Mouse (Mus musculus) midbrain, embryonic 10.5 days (tissue): Measurements from ENCODE around the gene Orai3. TPM values are rescaled to one million over a fixed set of nuclear protein-coding genes. Genes with fewer than 3 reads are reported as not detected.
A peak's percentile ranks its signal among the peaks of the same experiment; 100 is the strongest.
"Not testable (repeated sequence)": the region's sequence is repeated elsewhere in the genome, so short reads cannot be mapped to it uniquely, and the experiment has no call there.

ENCODE experiments used
- DNase-seq: peaks from one replicate; pipeline ENCODE4 v3.0.0-alpha.2; 2017; ENCODE audit warnings: low spot score
- H3K27ac ChIP-seq: fragments of 300-500 bp; sonication (generic); replicated peaks from 2 replicates; pipeline ENCODE4 v1.5.1; 2016; ENCODE audit warnings: mild to moderate bottlenecking
- H3K27me3 ChIP-seq: fragments of 300-500 bp; sonication (generic); 2 replicates; pipeline ENCODE4 v1.6.1; 2016; ENCODE audit warnings: low read depth, mild to moderate bottlenecking; ENCODE audit not compliant: poor library complexity, severe bottlenecking
- H3K36me3 ChIP-seq: fragments of 300-500 bp; sonication (generic); 2 replicates; pipeline ENCODE4 v1.6.1; 2016; ENCODE audit warnings: mild to moderate bottlenecking, moderate library complexity
- H3K4me1 ChIP-seq: fragments of 300-500 bp; sonication (generic); 2 replicates; pipeline ENCODE4 v1.6.1; 2016
- H3K4me3 ChIP-seq: fragments of 300-500 bp; sonication (generic); 2 replicates; pipeline ENCODE4 v1.5.1; 2016; ENCODE audit warnings: mild to moderate bottlenecking, moderate library complexity
- H3K9me3 ChIP-seq: fragments of 300-500 bp; sonication (generic); replicated peaks from 2 replicates; pipeline ENCODE4 v1.6.1; 2016; ENCODE audit warnings: mild to moderate bottlenecking
- WGBS: fragments of 180-500 bp; shearing (Covaris S2); methylation state at CpG from one replicate; pipeline ENCODE4 v1.1.7; 2016; 5-methylcytosine and 5-hydroxymethylcytosine counted together
- polyA plus RNA-seq: library from polyadenylated mRNA; unstranded; fragments of >200 nt; fragmentation: Nextera tagmentation; extraction: Ambion mirVana; gene quantifications from 2 replicates; pipeline ENCODE4 v1.2.1, GENCODE M21; 2016

The Orai3 gene
- polyA plus RNA-seq, 1 experiment from 2014 or later = 10.1 TPM

DNA sequence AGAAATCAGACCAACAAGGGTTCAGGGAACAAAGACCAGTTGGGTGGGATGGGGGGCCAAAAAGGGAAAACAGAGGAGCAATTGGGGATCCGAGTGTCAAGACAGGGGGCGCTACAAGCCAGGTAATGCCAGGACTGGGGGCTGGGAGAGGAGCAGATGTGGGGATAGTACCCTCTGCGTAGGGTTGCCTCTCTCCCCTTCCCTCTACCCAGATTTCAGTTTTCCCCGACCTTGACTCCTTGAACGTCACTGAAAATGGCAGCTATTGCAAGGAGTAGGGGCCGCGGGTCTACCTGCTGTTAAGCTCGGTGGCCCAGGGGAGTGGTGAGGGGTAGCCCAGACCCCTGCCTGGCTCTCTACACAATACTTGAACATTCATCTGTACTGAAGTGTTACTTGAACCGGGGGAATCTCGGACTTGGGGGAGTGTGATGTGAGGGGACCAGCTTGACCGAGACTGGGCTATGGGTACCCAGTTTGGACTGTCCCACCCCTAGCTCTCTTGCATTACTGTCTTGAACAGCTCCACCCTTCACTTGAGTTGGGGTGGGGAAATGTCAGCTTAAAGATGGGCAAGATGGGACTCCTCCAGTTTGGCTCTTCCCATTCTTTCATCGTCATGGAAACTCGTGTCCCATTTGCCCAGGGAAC, 1.1 kb upstream of the Orai3 start:
- H3K4me1 ChIP-seq = peaks cover 39% of the 10 kb centered on the region
- no peaks in the 10 kb centered on the region for H3K27me3 ChIP-seq
- peaks cover 51% of the 10 kb centered on the region for H3K36me3 ChIP-seq
- H3K9me3 ChIP-seq = no peaks in the 10 kb centered on the region
- H3K27ac ChIP-seq = peak overlapping the region; percentile 68
- 48% methylated on average over 13 of the region's 13 CpGs for WGBS
- H3K4me3 ChIP-seq = peak overlapping the region; percentile 61
- DNase-seq = no peak

GRCm38 (mm10) chr7:127768997-127769593, 520 bp upstream of the Orai3 start:
- Histone ChIP-seq H3K27ac (peak overlapping the region; percentile 87), H3K4me3 (peak overlapping the region; percentile 61)
- 0% methylated on average over 16 of the region's 16 CpGs for WGBS

DNA sequence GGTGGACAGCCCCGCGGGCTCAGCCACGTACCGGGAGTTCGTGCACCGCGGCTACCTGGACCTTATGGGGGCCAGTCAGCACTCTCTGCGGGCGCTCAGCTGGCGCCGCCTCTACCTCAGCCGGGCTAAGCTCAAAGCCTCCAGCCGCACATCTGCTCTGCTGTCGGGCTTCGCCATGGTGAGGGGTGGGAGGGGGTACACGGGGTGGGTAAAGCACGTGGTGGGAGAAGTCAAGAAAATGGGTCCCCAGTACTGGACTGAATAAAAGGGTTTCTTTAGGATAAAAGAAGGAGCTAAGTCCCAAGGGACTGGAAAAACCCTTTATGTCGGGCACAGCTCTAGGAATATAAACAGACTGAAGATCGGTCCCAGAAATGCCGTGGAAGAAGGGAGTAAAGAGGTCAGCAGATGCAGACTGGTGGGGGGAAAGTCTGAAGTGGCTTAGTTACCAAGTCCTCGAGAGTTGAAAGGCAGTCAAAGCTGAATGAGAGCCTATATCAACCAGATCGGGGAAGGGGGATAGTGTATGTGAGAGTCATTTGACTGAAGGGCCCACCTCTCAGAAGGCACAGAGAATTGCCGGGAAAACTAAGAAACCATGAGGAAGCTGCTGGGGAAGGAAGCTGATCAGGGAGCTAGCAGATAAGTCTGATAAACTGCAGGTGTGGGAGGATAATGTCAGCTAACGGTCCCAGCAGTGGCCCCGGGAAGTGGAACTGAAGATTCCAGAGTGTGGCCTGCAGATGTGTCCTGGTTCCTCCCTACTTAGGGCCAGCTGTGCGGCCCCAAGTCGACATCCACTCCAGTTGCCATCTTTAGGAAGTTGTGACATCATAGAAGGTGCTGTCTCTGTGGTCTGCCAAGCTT, 657 bp downstream of the Orai3 start:
- no peaks in the 10 kb centered on the region for H3K27me3 ChIP-seq
- no peak for DNase-seq
- H3K9me3 ChIP-seq = no peaks in the 10 kb centered on the region
- WGBS = 8% methylated on average over 27 of the region's 27 CpGs
- peak overlapping the region; percentile 61 for H3K4me3 ChIP-seq
- peaks cover 44% of the 10 kb centered on the region for H3K4me1 ChIP-seq
- H3K36me3 ChIP-seq = peaks cover 33% of the 10 kb centered on the region
- H3K27ac ChIP-seq = peak overlapping the region; percentile 87

More at GRCm38 (mm10) chr7:127768997-127769593, 520 bp upstream of the Orai3 start:
- peak; percentile 89 for DNase-seq
- Histone ChIP-seq H3K27me3 (no peaks in the 10 kb centered on the region), H3K4me1 (peaks cover 44% of the 10 kb centered on the region), H3K36me3 (peaks cover 45% of the 10 kb centered on the region), H3K9me3 (no peaks in the 10 kb centered on the region)

GRCm38 (mm10) chr7:127771262-127771661, 1.6 kb downstream of the Orai3 start:
- WGBS = 77% methylated on average over 5 of the region's 5 CpGs
- Histone ChIP-seq H3K9me3 (no peaks in the 10 kb centered on the region), H3K4me1 (peaks cover 47% of the 10 kb centered on the region), H3K36me3 (peaks cover 24% of the 10 kb centered on the region), H3K27ac (no peak overlapping the region), H3K27me3 (no peaks in the 10 kb centered on the region), H3K4me3 (0 out of 2 replicates have a peak overlapping the region, but pooled peaks have one; percentile 9)
- no peak for DNase-seq

GRCm38 (mm10) chr7:127772080-127772479, 2.5 kb downstream of the Orai3 start:
- 87% methylated on average over 3 of the region's 3 CpGs for WGBS
- peaks cover 15% of the 10 kb centered on the region for H3K36me3 ChIP-seq
- H3K27ac ChIP-seq = no peak overlapping the region
- H3K4me1 ChIP-seq = peaks cover 48% of the 10 kb centered on the region
- no peak overlapping the region for H3K4me3 ChIP-seq
- H3K27me3 ChIP-seq = no peaks in the 10 kb centered on the region
- DNase-seq = no peak
- H3K9me3 ChIP-seq = no peaks in the 10 kb centered on the region

DNA sequence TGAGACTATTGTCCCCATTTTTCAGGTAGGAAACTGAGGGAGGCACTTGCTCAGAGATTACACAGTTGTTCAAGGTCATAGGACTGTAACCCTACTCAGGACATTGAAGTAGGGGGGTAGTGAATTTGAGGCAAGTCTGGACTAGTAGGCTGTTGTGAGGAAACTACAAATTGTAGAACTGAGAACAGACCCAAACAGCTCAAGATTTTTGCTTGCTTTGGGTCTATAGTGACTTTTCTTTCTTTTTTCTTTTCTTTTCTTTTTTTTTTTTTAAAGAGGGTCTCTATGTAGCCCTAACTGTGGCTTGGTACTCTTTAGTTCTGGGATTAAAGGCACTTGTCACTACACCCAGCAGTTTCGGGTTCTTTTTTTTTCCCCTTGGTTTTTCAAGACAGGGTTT, 2.9 kb downstream of the Orai3 start:
- WGBS = 93% methylated on average over 1 of the region's 1 CpGs
- peaks cover 48% of the 10 kb centered on the region for H3K4me1 ChIP-seq

DNA sequence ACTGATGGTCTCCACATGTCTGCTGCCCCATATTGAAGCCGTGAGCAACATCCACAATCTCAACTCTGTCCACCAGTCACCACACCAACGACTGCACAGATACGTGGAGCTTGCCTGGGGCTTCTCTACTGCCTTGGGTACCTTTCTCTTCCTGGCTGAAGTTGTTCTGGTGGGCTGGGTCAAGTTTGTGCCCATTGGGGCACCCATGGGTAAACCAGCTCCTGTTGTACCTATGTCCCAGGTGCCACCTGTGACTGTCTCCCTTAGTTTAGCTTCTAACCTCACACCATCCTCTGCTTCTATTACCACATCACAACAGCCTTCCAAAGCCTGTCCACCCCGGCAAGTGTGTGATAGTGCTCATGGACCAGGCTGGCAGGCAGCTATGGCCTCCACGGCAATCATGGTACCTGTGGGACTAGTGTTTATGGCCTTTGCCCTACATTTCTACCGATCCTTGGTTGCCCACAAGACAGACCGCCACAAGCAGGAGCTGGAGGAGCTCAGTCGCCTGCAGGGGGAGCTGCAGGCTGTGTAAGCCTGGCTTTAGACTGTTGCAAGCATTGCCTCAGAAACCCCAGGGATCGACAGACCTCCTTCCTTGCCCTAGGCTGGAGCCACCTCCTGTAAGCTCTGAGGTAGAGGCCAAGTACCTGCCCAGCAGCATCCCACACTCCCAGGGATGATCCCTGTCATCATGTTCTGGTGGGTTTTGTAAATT, 4.2 kb downstream of the Orai3 start:
- peak; percentile 63 for DNase-seq
- Histone ChIP-seq H3K4me1 (peaks cover 48% of the 10 kb centered on the region), H3K4me3 (peak overlapping the region; percentile 16; the same call in 1 of the 2 replicates), H3K36me3 (peaks cover 5% of the 10 kb centered on the region), H3K27me3 (no peaks in the 10 kb centered on the region), H3K9me3 (no peaks in the 10 kb centered on the region), H3K27ac (no peak overlapping the region)
- 48% methylated on average over 9 of the region's 9 CpGs for WGBS

More for the DNA sequence above, 2.9 kb downstream of the Orai3 start:
- no peak for DNase-seq
- Histone ChIP-seq H3K27me3 (no peaks in the 10 kb centered on the region), H3K36me3 (peaks cover 11% of the 10 kb centered on the region), H3K9me3 (no peaks in the 10 kb centered on the region), H3K27ac (no peak overlapping the region), H3K4me3 (no peak overlapping the region)

DNA sequence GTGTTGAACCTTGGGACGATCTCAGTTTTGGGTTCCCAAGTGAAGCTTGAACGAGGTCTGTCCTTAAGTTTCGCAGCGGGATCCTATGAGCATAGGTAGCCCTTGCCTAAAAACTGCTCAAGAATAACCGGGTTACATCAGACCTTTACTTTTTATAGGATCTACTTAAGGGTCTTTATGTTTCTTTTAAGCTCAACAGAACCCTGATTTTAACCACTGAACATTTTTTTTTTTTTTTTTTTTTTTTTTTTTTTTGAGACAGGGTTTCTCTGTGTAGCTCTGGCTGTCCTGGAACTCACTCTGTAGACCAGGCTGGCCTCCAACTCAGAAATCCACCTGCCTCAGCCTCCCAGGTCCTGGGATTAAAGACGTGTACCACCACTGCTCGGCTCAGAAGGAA, 6.2 kb downstream of the Orai3 start:
- WGBS = 77% methylated on average over 7 of the region's 7 CpGs
- H3K27me3 ChIP-seq, DNase-seq, H3K9me3 ChIP-seq: not testable (repeated sequence)
- Histone ChIP-seq H3K4me3 (peak overlapping the region; percentile 97), H3K36me3 (peaks cover 25% of the 10 kb centered on the region), H3K27ac (peak overlapping the region; percentile 100), H3K4me1 (peaks cover 28% of the 10 kb centered on the region)

DNA sequence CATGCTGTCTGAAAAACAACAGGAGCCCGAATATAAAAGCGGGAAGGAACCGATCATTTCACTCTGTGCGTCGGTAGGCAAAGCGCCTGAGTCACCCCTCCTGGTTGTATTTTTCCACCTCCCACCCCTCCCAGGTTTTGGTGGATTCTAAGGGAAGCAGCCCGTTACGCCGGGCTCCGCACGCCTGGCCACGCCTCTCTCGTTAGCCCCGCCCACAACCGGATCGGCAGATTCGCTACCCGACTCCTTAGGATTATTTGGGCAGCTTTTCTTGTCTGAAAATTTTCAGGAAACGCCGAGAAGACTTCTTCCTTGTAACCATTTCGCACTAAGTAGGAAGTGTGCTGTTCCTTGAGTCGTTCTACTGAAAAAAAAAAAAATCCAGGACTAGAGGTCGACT, 6.8 kb downstream of the Orai3 start, which contains the start of gene Setd1a:
Setd1a (plus strand) TSS at position 245 of the 400 bp plus-strand sequence.
- Histone ChIP-seq H3K4me1 (peaks cover 22% of the 10 kb centered on the region), H3K36me3 (peaks cover 31% of the 10 kb centered on the region), H3K27ac (peak within 1 kb of the TSS; percentile 100), H3K9me3 (no peaks in the 10 kb centered on the region), H3K4me3 (peak within 1 kb of the TSS; percentile 97), H3K27me3 (no peaks in the 10 kb centered on the region)
- under 1% methylated on average over 23 of the region's 23 CpGs for WGBS
- DNase-seq = peak; percentile 85

GRCm38 (mm10) chr7:127776878-127777473, 7.4 kb downstream of the Orai3 start:
- peak; percentile 95 for DNase-seq
- Histone ChIP-seq H3K36me3 (peaks cover 36% of the 10 kb centered on the region), H3K27ac (peak overlapping the region; percentile 100), H3K27me3 (no peaks in the 10 kb centered on the region), H3K4me3 (peak overlapping the region; percentile 97), H3K4me1 (peaks cover 21% of the 10 kb centered on the region), H3K9me3 (no peaks in the 10 kb centered on the region)
- under 1% methylated on average over 69 of the region's 70 CpGs for WGBS

DNA sequence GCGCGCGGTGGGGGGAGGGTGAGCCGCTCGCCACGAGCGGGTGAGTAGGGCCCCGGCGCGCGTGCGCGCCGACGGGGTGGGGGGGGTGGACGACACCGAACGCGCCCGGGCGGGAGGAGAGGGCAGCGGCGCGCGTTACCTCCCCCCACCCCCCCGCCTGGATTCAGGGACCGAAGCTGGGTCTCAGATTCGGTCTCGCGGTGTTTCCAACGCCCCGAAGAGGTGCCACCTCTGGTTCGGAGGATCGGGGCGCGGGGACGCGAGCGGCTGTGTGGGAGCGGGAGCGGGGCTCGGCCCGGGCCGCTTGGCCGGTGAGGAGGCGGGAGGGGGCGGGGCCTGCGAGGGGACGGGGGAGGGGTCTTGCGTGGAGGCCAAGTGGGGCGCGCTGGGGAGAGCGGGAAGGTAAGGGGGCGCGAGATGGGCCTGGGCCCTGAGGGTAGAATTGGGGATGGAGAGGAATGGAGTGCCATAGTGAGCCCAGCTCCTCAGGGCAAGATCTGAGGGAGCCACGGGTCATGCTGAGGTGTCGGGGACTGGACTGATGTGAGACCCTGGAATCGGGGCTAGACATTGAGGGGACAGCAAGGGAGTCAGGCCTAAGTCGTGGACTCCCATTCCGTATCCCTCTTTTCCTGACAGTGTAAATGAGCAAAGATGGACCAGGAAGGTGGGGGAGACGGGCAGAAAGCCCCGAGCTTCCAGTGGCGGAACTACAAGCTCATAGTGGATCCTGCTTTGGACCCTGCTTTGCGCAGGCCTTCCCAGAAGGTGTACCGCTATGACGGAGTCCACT, 8.1 kb downstream of the Orai3 start:
- peak overlapping the region; percentile 100 for H3K27ac ChIP-seq
- peaks cover 21% of the 10 kb centered on the region for H3K4me1 ChIP-seq
- WGBS = 4% methylated on average over 60 of the region's 66 CpGs
- peak overlapping the region; percentile 97 for H3K4me3 ChIP-seq
- no peaks in the 10 kb centered on the region for H3K27me3 ChIP-seq
- DNase-seq = peak; percentile 79
- H3K36me3 ChIP-seq = peaks cover 43% of the 10 kb centered on the region
- H3K9me3 ChIP-seq = no peaks in the 10 kb centered on the region
